Mouse (Mus musculus): Measurements from ENCODE around the gene Dbx2. TPM values are rescaled to one million over a fixed set of nuclear protein-coding genes. Genes with fewer than 3 reads are reported as not detected.

The Dbx2 gene
- not detected for total RNA-seq (2021)
- long read RNA-seq, experiment 1: 0 reads
- long read RNA-seq, experiment 2: 0 reads

- no peak for DNase-seq (ENCODE audit: low spot score in 2 of 2)
Measured at GRCm38 (mm10) chr15:95655860-95656259, at the start of gene Dbx2. TSS of gene Dbx2 (minus strand) at chr15:95655960.

- DNase-seq (ENCODE audit: low spot score in 2 of 2): no peak
Measured at GRCm38 (mm10) chr15:95702206-95702605, 46.4 kb upstream of the Dbx2 start.

GRCm38 (mm10) chr15:95701573-95701972, 45.8 kb upstream of the Dbx2 start:
- no peak for DNase-seq (ENCODE audit: low spot score in 2 of 2)

- no peak for DNase-seq (ENCODE audit: low spot score in 2 of 2)
Measured at GRCm38 (mm10) chr15:95699371-95699770, 43.6 kb upstream of the Dbx2 start.

- DNase-seq (ENCODE audit: low spot score in 2 of 2): no peak
Measured at GRCm38 (mm10) chr15:95693759-95694158, 38.0 kb upstream of the Dbx2 start.

- no peak for DNase-seq (ENCODE audit: low spot score in 2 of 2)
Measured at GRCm38 (mm10) chr15:95691594-95691993, 35.8 kb upstream of the Dbx2 start.

GRCm38 (mm10) chr15:95691129-95691528, 35.4 kb upstream of the Dbx2 start:
- DNase-seq (ENCODE audit: low spot score in 2 of 2): no peak

GRCm38 (mm10) chr15:95682620-95683019, 26.9 kb upstream of the Dbx2 start:
- no peak for DNase-seq (ENCODE audit: low spot score in 2 of 2)

GRCm38 (mm10) chr15:95675645-95676044, 19.9 kb upstream of the Dbx2 start:
- no peak for DNase-seq (ENCODE audit: low spot score in 2 of 2)

- no peak for DNase-seq (ENCODE audit: low spot score in 2 of 2)
Measured at GRCm38 (mm10) chr15:95675176-95675575, 19.4 kb upstream of the Dbx2 start.

GRCm38 (mm10) chr15:95667209-95667608, 11.4 kb upstream of the Dbx2 start:
- no peak for DNase-seq (ENCODE audit: low spot score in 2 of 2)

- DNase-seq (ENCODE audit: low spot score in 2 of 2): no peak
Measured at GRCm38 (mm10) chr15:95665002-95665401, 9.2 kb upstream of the Dbx2 start.

- DNase-seq (ENCODE audit: low spot score in 2 of 2): no peak
Measured at GRCm38 (mm10) chr15:95661718-95662117, 6.0 kb upstream of the Dbx2 start.

GRCm38 (mm10) chr15:95660368-95660767, 4.6 kb upstream of the Dbx2 start:
- DNase-seq (ENCODE audit: low spot score in 2 of 2): no peak

- DNase-seq (ENCODE audit: low spot score in 2 of 2): no peak
Measured at GRCm38 (mm10) chr15:95654211-95654897, 1.4 kb downstream of the Dbx2 start.

- no peak for DNase-seq (ENCODE audit: low spot score in 2 of 2)
Measured at GRCm38 (mm10) chr15:95653812-95654210, 1.9 kb downstream of the Dbx2 start.

- DNase-seq (ENCODE audit: low spot score in 2 of 2): no peak
Measured at GRCm38 (mm10) chr15:95652898-95653707, 2.7 kb downstream of the Dbx2 start.

GRCm38 (mm10) chr15:95651824-95652223, 3.9 kb downstream of the Dbx2 start:
- no peak for DNase-seq (ENCODE audit: low spot score in 2 of 2)

GRCm38 (mm10) chr15:95643505-95644029, 12.2 kb downstream of the Dbx2 start:
- no peak for DNase-seq (ENCODE audit: low spot score in 2 of 2)

- DNase-seq (ENCODE audit: low spot score in 2 of 2): no peak
Measured at GRCm38 (mm10) chr15:95640347-95640746, 15.4 kb downstream of the Dbx2 start.

- DNase-seq (ENCODE audit: low spot score in 2 of 2): no peak
Measured at GRCm38 (mm10) chr15:95639829-95640134, 16.0 kb downstream of the Dbx2 start.

GRCm38 (mm10) chr15:95639115-95639828, 16.5 kb downstream of the Dbx2 start:
- DNase-seq (ENCODE audit: low spot score in 2 of 2): no peak

Measured in adrenal gland, adult 18-20 months (tissue).